Mouse (Mus musculus) bone marrow, adult 2 months (tissue): ENCODE measurements around the gene Zfp36. TPM values are rescaled to one million over a fixed set of nuclear protein-coding genes. Genes with fewer than 3 reads are reported as not detected.

Experiments used
- H3K27ac ChIP-seq: fragments of 200-500 bp; 2 replicates; pipeline ENCODE4 v1.5.1; 2012; ENCODE audit warnings: low read depth, mild to moderate bottlenecking, control low read depth, inconsistent platforms, low read length; ENCODE audit not compliant: control insufficient read depth, poor library complexity, insufficient read depth
- H3K4me1 ChIP-seq: fragments of 200-500 bp; 2 replicates; pipeline ENCODE4 v1.6.1; 2011; ENCODE audit warnings: low read length; ENCODE audit not compliant: control insufficient read depth, insufficient read depth
- H3K4me3 ChIP-seq: fragments of 200-500 bp; replicated peaks from 2 replicates; pipeline ENCODE3; 2011; ENCODE audit warnings: mild to moderate bottlenecking, low read depth, low read length, control low read depth; ENCODE audit not compliant: control insufficient read depth
- CTCF ChIP-seq: fragments of 200-500 bp; IDR thresholded peaks from 2 replicates; pipeline ENCODE4 v1.5.1; 2011; ENCODE audit warnings: low read length, control low read depth; ENCODE audit not compliant: control insufficient read depth, insufficient read depth
- POLR2A ChIP-seq: fragments of 200-500 bp; IDR thresholded peaks from 2 replicates; pipeline ENCODE4 v1.6.1; 2011; ENCODE audit warnings: low read depth, mild to moderate bottlenecking, control low read depth, low read length, borderline replicate concordance; ENCODE audit not compliant: control insufficient read depth
- WGBS: fragments of 180-500 bp; shearing (Covaris S2); methylation state at CpG from one replicate; pipeline ENCODE4 v1.1.7; 2018; 5-methylcytosine and 5-hydroxymethylcytosine counted together
- polyA plus RNA-seq: library from polyadenylated mRNA; stranded (reverse); fragments of >200 nt; gene quantifications from 2 replicates; pipeline ENCODE4 v1.2.4, GENCODE M21; 2011; ENCODE audit warnings: low replicate concordance; ENCODE audit not compliant: missing spikeins, insufficient read depth, insufficient read length

Gene Zfp36
- polyA plus RNA-seq, 1 experiment, result 53.7 TPM

- Histone ChIP-seq H3K4me3 (no peak overlapping the region), H3K4me1 (no peaks in the 10 kb centered on the region; the same call in 1 of the 2 replicates), H3K27ac (no peak overlapping the region)
- WGBS, result 87% methylated on average over 3 of the region's 3 CpGs
- TF ChIP-seq CTCF, result no peak
These were observed 25.5 kb downstream of the Zfp36 start for GRCm38 (mm10) chr7:28354596-28354995.

GRCm38 (mm10) chr7:28354113-28354581 is 25.9 kb downstream of the Zfp36 start:
- WGBS, result 85% methylated on average over 3 of the region's 3 CpGs

GRCm38 (mm10) chr7:28353267-28353666 is 26.8 kb downstream of the Zfp36 start:
- Histone ChIP-seq H3K4me3 (no peak overlapping the region), H3K27ac (no peak overlapping the region), H3K4me1 (no peaks in the 10 kb centered on the region; the same call in 1 of the 2 replicates)
- WGBS, result 93% methylated on average over 2 of the region's 2 CpGs
- TF ChIP-seq CTCF, result no peak
- no peak for TF ChIP-seq POLR2A

More at GRCm38 (mm10) chr7:28354113-28354581, 25.9 kb downstream of the Zfp36 start:
- no peak overlapping the region for H3K27ac ChIP-seq
- no peaks in the 10 kb centered on the region; the same call in 1 of the 2 replicates for H3K4me1 ChIP-seq
- no peak for TF ChIP-seq CTCF
- H3K4me3 ChIP-seq, result no peak overlapping the region

- TF ChIP-seq POLR2A, result no peak
- no peak for TF ChIP-seq CTCF
- peak overlapping the region; percentile 76 for H3K4me3 ChIP-seq
- H3K27ac ChIP-seq, result no peak overlapping the region
- WGBS, result 9% methylated on average over 4 of the region's 4 CpGs
- H3K4me1 ChIP-seq, result no peaks in the 10 kb centered on the region
These were observed 28.3 kb downstream of the Zfp36 start for GRCm38 (mm10) chr7:28351676-28352191.

GRCm38 (mm10) chr7:28350155-28350883 is 29.7 kb downstream of the Zfp36 start, which contains the start of gene Rps16:
Rps16 (plus strand) TSS chr7:28350652.
- Histone ChIP-seq H3K4me3 (peak within 1 kb of the TSS; percentile 76), H3K4me1 (no peaks in the 10 kb centered on the region), H3K27ac (peak within 1 kb of the TSS; percentile 56)
- WGBS, result 1% methylated on average over 50 of the region's 50 CpGs
- TF ChIP-seq CTCF (no peak), POLR2A (peak; percentile 58; the same call in 1 of the 2 replicates)

- no peak overlapping the region for H3K4me3 ChIP-seq
- 76% methylated on average over 7 of the region's 7 CpGs for WGBS
- no peak overlapping the region for H3K27ac ChIP-seq
- H3K4me1 ChIP-seq, result no peaks in the 10 kb centered on the region
- TF ChIP-seq CTCF, result no peak
- no peak for TF ChIP-seq POLR2A
These were observed 31.5 kb downstream of the Zfp36 start for GRCm38 (mm10) chr7:28348601-28349000.

- WGBS, result 26% methylated on average over 3 of the region's 3 CpGs
- Histone ChIP-seq H3K4me3 (no peak overlapping the region), H3K4me1 (no peaks in the 10 kb centered on the region), H3K27ac (no peak overlapping the region; the same call in 1 of the 2 replicates)
- TF ChIP-seq POLR2A (no peak), CTCF (no peak)
These were observed 32.3 kb downstream of the Zfp36 start for GRCm38 (mm10) chr7:28347746-28348145.

GRCm38 (mm10) chr7:28344637-28345036 is 35.4 kb downstream of the Zfp36 start:
- peak; percentile 58 for TF ChIP-seq CTCF
- no peak for TF ChIP-seq POLR2A
- Histone ChIP-seq H3K4me1 (no peaks in the 10 kb centered on the region), H3K27ac (no peak overlapping the region), H3K4me3 (no peak overlapping the region)
- 2% methylated on average over 4 of the region's 4 CpGs for WGBS

- 63% methylated on average over 7 of the region's 7 CpGs for WGBS
- H3K4me3 ChIP-seq, result no peak overlapping the region
- TF ChIP-seq CTCF (no peak), POLR2A (no peak)
- H3K4me1 ChIP-seq, result no peaks in the 10 kb centered on the region
- H3K27ac ChIP-seq, result no peak overlapping the region
These were observed 38.7 kb downstream of the Zfp36 start for GRCm38 (mm10) chr7:28341381-28341780.
